Mouse (Mus musculus) hindbrain, embryonic 10.5 days (tissue): ENCODE measurements around the gene Nrm. TPM values are rescaled to one million over a fixed set of nuclear protein-coding genes. Genes with fewer than 3 reads are reported as not detected.
A peak's percentile ranks its signal among the peaks of the same experiment; 100 is the strongest.
"Not testable (repeated sequence)": the region's sequence is repeated elsewhere in the genome, so short reads cannot be mapped to it uniquely, and the experiment has no call there.

Source experiments
- DNase-seq: peaks from one replicate; pipeline ENCODE4 v3.0.0-alpha.2; 2017; ENCODE audit warnings: low spot score
- H3K27ac ChIP-seq: fragments of 300-500 bp; sonication (generic); 2 replicates; pipeline ENCODE4 v1.5.1; 2016; ENCODE audit warnings: mild to moderate bottlenecking, moderate library complexity
- H3K27me3 ChIP-seq: fragments of 300-500 bp; sonication (generic); 2 replicates; pipeline ENCODE4 v1.6.1; 2016; ENCODE audit warnings: mild to moderate bottlenecking; ENCODE audit not compliant: poor library complexity, insufficient read depth, severe bottlenecking
- H3K36me3 ChIP-seq: fragments of 300-500 bp; sonication (generic); 2 replicates; pipeline ENCODE4 v1.6.1; 2016; ENCODE audit warnings: mild to moderate bottlenecking, moderate library complexity
- H3K4me1 ChIP-seq: fragments of 300-500 bp; sonication (generic); replicated peaks from 2 replicates; pipeline ENCODE4 v1.6.1; 2016; ENCODE audit warnings: mild to moderate bottlenecking
- H3K4me3 ChIP-seq: fragments of 300-500 bp; sonication (generic); 2 replicates; pipeline ENCODE4 v1.5.1; 2016; ENCODE audit warnings: mild to moderate bottlenecking, moderate library complexity
- H3K9me3 ChIP-seq: fragments of 300-500 bp; sonication (generic); 2 replicates; pipeline ENCODE4 v1.6.1; 2016; ENCODE audit warnings: mild to moderate bottlenecking, moderate library complexity
- WGBS: fragments of 180-500 bp; shearing (Covaris S2); methylation state at CpG from one replicate; pipeline ENCODE4 v1.1.7; 2016; 5-methylcytosine and 5-hydroxymethylcytosine counted together
- polyA plus RNA-seq: library from polyadenylated mRNA; unstranded; fragments of >200 nt; fragmentation: Nextera tagmentation; extraction: Ambion mirVana; gene quantifications from 2 replicates; pipeline ENCODE4 v1.2.1, GENCODE M21; 2016

Nrm gene
- polyA plus RNA-seq, 1 experiment from 2014 or later, result 70.1 TPM

DNA sequence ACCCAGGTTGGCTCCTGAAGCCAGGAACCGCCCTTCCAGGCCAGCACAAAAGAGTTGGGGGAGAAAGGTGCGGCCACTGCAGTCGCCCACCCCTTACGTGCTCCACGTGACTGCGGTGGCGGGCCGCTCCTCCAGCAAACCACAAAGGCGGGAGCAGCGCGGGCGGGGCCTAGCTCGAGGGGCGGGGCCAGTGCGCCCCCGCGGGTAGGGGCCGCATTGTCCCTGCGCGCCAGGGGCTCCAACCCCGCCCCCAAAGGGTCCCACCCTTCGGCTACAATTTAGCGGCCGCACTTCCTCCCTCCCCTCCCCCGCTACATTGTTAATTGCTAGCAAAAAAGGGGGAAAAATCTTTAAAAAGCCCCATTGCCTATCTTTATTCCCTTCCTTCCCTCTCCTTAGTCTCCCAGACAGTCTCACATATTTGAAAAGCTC lies 24.1 kb upstream of the Nrm start:
- Histone ChIP-seq H3K27me3 (no peaks in the 10 kb centered on the region), H3K36me3 (peaks cover 50% of the 10 kb centered on the region), H3K9me3 (no peaks in the 10 kb centered on the region), H3K27ac (peak overlapping the region; percentile 99), H3K4me3 (peak overlapping the region; percentile 90), H3K4me1 (peaks cover 43% of the 10 kb centered on the region)
- DNase-seq, result peak; percentile 92
- WGBS, result under 1% methylated on average over 25 of the region's 25 CpGs

DNA sequence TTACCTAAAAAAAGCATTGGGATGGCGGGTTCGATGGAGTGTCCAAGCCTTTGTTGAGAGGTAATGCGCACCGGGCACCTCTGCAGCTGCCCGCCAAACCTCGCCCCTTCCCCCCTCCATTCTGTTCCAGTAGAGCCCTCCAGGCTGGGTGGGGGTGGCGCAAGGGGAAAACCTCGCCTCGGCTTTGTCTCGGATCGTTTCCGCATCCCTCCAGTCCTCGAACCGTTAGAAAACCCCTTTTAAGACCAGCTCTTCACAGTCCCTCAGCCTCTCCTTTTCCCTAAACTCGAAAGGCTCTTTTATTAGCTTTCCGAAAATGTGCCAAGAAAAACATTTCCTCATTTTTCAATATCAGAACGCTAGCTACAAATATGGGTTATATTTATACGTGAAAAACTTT lies 23.6 kb upstream of the Nrm start:
- WGBS, result under 1% methylated on average over 18 of the region's 18 CpGs
- peak overlapping the region; percentile 99 for H3K27ac ChIP-seq
- peaks cover 46% of the 10 kb centered on the region for H3K36me3 ChIP-seq
- no peaks in the 10 kb centered on the region for H3K27me3 ChIP-seq
- H3K4me1 ChIP-seq, result peaks cover 48% of the 10 kb centered on the region
- H3K9me3 ChIP-seq, result no peaks in the 10 kb centered on the region
- peak overlapping the region; percentile 90 for H3K4me3 ChIP-seq
- DNase-seq, result peak; percentile 63

DNA sequence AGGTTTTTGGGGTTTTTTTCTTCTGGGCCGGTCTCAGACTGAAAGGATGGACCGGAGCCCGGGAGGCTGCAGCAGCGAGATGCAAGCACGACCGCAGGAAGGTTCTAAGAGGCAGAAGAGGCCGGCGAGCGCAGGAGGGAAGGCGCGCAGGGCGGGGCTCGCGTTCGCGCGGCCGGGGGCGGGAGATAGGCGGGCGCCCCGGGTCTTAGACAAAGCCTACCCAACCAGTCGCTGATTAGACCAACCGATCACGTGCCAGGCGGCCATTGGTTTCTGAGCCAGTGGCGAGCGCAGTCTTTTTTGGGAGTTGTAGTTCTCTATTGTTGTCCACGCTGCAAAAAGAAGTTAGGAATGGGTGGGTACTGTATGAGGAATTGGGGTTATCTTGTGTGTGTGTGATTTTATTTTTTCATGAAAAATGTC lies 23.0 kb upstream of the Nrm start, which contains the start of gene Tubb5:
Gene Tubb5, minus strand, starts transcription at position 185 of the 423 bp plus-strand sequence.
- peak; percentile 96 for DNase-seq
- Histone ChIP-seq H3K36me3 (peaks cover 39% of the 10 kb centered on the region), H3K9me3 (no peaks in the 10 kb centered on the region), H3K27ac (peak within 1 kb of the TSS; percentile 99), H3K4me3 (peak within 1 kb of the TSS; percentile 90), H3K4me1 (peaks cover 54% of the 10 kb centered on the region), H3K27me3 (no peaks in the 10 kb centered on the region)
- WGBS, result 1% methylated on average over 29 of the region's 29 CpGs

DNA sequence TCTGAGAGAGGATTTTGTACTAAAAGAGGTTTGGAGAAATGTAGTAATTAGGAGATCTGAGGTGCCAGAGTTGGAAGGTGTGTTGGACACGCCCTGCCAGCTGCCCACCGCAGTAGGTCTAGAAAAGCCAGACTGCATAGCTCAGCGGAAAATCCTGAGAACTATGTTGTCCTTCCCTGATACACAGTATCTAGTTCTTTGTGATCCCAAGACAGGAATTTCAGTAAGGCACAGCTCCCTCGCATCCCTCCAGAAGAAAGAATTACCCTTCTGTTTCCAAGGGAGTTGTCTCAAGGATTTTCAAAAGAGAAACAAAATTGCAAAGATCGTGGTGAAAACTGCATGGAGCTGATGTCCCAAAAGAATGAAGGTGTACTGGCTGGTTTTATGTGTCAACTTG lies 22.5 kb upstream of the Nrm start:
- peaks cover 56% of the 10 kb centered on the region for H3K4me1 ChIP-seq
- WGBS, result 3% methylated on average over 5 of the region's 5 CpGs
- H3K27ac ChIP-seq, result peak overlapping the region; percentile 99
- H3K27me3 ChIP-seq, result no peaks in the 10 kb centered on the region
- H3K4me3 ChIP-seq, result peak overlapping the region; percentile 90
- H3K9me3 ChIP-seq, result no peaks in the 10 kb centered on the region
- peaks cover 35% of the 10 kb centered on the region for H3K36me3 ChIP-seq
- peak; percentile 55 for DNase-seq

DNA sequence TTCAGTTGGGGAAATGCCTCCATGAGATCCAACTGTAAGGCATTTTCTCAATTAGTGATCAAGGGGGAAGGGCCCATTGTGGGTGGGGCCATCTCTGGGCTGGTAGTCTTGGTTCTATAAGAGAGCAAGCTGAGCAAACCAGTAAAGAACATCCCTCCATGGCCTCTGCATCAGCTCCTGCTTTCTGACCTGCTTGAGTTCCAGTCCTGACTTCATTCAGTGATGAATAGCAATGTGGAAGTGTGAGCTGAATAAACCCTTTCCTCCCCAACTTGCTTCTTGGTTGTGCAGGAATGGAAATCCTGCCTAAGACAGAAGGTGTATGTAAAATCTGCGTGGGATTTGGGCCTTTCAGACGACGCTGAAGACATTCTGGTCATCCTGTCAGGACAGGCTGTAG lies 22.1 kb upstream of the Nrm start:
- Histone ChIP-seq H3K27ac (peak overlapping the region; percentile 99), H3K4me3 (peak overlapping the region; percentile 90), H3K36me3 (peaks cover 31% of the 10 kb centered on the region), H3K4me1 (peaks cover 54% of the 10 kb centered on the region)
- 59% methylated on average over 3 of the region's 3 CpGs for WGBS
- not testable (repeated sequence) for DNase-seq, H3K9me3 ChIP-seq, H3K27me3 ChIP-seq

DNA sequence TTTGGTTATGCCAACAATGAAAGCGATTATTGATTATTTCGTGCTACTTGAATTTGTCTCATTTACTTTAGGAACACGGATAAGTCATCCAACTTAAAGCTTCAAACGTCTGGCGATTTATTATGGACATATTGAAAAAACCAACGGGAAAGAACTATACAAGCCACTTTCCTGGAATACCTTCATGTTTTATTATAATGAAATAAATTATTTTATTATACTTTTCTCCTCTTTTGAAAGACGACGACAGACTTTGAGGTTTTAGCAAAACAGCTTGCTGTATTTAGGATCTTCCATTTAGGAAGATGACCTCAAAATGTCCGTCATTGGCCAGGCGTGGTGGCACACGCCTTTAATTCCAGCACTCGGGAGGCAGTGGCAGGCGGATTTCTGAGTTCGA lies 20.6 kb upstream of the Nrm start:
- 57% methylated on average over 14 of the region's 14 CpGs for WGBS
- Histone ChIP-seq H3K4me1 (peaks cover 40% of the 10 kb centered on the region), H3K9me3 (no peaks in the 10 kb centered on the region), H3K27ac (peak overlapping the region; percentile 88), H3K4me3 (peak overlapping the region; percentile 60), H3K27me3 (no peaks in the 10 kb centered on the region), H3K36me3 (peaks cover 31% of the 10 kb centered on the region)
- no peak for DNase-seq

DNA sequence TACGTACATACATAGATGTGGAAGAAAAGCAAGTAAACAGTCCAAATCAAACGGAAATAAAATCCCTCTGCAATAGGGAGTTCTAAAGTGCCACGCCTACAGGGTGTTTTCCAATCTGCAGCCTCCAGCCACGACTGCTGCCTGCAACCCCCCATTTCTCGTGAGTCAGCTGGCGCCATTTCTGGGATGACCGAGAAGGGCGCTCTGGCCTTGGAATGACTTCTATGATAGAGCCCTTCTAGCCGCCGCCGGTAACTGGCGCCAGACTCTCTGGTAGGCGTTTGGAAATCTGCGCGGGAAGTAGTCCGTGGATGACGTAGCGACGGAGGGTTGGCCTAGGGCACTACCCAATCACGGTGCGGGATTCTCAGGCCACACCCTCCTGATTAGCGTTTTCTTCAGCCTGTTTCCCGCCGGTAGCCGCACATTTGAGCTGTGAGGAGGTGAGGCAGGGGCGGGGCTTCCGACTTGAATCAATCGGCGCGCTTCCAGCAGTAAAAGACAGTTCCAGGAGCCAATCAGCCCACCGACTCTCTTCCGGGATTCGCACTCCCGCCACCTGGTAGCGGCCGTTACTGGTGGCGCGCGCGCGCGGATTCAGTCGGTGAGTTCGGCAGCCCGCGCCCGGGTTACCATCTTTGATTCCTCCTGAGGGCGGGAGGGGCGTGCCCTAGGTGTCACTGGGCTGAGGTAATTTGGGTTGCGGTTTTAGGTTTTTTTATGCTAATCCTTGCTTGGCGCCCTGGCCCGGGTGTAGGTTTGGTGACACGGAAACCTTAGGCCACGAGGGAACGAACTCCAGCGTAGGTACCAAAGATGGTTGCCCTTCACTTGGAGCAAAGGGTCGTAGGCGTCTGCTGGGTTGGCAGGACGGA lies 19.8 kb upstream of the Nrm start, which contains the start of gene Mdc1:
Gene Mdc1, plus strand, starts transcription at position 440 of the 875 bp plus-strand sequence.
- peaks cover 32% of the 10 kb centered on the region for H3K4me1 ChIP-seq
- H3K27me3 ChIP-seq, result no peaks in the 10 kb centered on the region
- peak within 1 kb of the TSS; percentile 88 for H3K27ac ChIP-seq
- WGBS, result under 1% methylated on average over 59 of the region's 59 CpGs
- peak within 1 kb of the TSS; percentile 60 for H3K4me3 ChIP-seq
- DNase-seq, result peak; percentile 99
- H3K36me3 ChIP-seq, result peaks cover 31% of the 10 kb centered on the region
- no peaks in the 10 kb centered on the region for H3K9me3 ChIP-seq

DNA sequence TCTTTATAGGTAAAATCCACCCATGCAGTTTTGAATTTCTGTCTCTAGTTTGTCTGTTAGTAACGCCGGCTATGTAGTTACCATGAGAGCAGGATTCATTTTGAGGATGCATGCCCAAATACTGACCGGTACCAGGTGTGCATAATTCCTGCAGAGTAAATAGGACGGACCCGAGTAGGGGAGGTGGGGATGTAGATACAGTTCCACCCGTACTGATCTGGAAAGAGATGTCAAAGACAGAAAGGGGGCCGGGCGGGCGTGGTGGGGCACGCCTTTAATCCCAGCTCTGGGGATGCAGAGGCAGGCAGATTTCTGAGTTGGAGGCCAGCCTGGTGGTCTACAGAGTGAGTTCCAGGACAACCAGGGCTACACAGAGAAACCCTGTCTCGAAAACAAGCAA lies 19.1 kb upstream of the Nrm start:
- H3K9me3 ChIP-seq, result no peaks in the 10 kb centered on the region
- peak overlapping the region; percentile 88 for H3K27ac ChIP-seq
- H3K27me3 ChIP-seq, result no peaks in the 10 kb centered on the region
- DNase-seq, result no peak
- H3K36me3 ChIP-seq, result peaks cover 31% of the 10 kb centered on the region
- H3K4me1 ChIP-seq, result peaks cover 30% of the 10 kb centered on the region
- peak overlapping the region; percentile 60 for H3K4me3 ChIP-seq
- 19% methylated on average over 11 of the region's 11 CpGs for WGBS

DNA sequence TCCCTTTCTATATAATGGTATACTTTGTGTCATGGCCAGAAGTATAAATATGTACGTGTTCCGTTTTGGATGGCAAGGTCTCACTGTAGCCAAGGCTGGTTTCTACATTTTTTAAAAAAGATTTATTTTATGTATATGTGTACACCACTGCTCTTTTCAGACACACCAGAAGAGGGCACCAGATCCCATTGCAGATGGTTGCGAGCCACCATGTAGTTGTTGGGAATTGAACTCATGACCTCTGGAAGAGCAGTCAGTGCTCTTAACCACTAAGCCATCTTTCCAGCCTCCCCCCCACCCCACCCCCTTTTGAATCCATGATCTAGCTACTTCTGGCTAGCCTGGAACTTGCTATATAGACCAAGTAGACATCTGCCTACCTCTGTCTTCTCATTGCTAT lies 17.6 kb upstream of the Nrm start:
- no peak for DNase-seq
- Histone ChIP-seq H3K4me1 (peaks cover 32% of the 10 kb centered on the region), H3K27ac (no peak overlapping the region), H3K9me3 (no peaks in the 10 kb centered on the region), H3K36me3 (peaks cover 46% of the 10 kb centered on the region), H3K27me3 (no peaks in the 10 kb centered on the region), H3K4me3 (no peak overlapping the region)
- WGBS, result 96% methylated on average over 3 of the region's 3 CpGs

DNA sequence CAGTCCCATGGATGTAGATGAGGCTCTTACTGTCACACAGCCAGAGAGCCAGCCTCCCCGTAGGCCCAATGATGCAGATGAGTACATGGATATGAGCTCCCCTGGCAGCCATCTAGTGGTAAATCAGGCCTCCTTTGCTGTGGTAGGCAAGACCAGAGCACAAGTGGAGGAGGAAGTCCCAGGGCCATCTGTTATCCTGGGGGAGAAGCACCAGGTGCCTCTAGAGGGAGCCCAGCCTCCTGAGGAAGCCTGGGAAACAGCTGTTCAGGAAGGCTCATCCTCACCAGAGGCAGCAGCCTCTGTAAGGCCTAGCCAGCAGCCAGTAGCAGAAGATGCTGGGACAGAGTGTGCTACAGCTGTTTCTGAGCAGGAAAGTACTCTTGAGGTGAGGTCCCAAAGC lies 13.0 kb upstream of the Nrm start:
- peaks cover 4% of the 10 kb centered on the region for H3K4me1 ChIP-seq
- whole genome bisulfite sequencing, result 80% methylated on average over 1 of the region's 1 CpGs
- H3K27ac ChIP-seq, result no peak overlapping the region
- DNase-seq, result no peak
- H3K27me3 ChIP-seq, result no peaks in the 10 kb centered on the region
- H3K36me3 ChIP-seq, result peaks cover 90% of the 10 kb centered on the region
- H3K9me3 ChIP-seq, result no peaks in the 10 kb centered on the region
- H3K4me3 ChIP-seq, result no peak overlapping the region

DNA sequence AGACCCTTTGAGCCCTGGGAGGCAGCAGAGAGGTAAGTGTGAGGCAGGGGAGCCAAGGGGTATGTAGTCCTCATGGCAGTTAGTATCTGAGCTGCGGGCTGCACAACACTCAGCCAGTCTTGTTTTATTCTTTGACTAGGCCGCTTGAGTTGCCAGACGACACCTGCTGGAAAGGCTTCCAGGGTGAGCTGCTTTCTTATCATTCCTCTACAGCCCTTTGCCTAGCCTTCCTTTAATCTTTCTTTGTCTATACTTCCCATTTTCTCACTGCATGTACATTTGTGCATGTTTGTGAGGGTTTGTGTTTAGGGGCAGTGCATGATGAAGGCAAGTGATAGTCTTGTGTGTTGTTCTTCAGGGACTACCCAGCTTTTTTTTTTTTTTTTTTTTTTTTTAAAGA lies 10.1 kb upstream of the Nrm start:
- WGBS, result 94% methylated on average over 3 of the region's 3 CpGs
- Histone ChIP-seq H3K27ac (no peak overlapping the region), H3K9me3 (no peaks in the 10 kb centered on the region), H3K27me3 (no peaks in the 10 kb centered on the region), H3K4me1 (0 out of 2 replicates have a peak, but pooled peaks cover 3% of the 10 kb centered on the region), H3K4me3 (no peak overlapping the region), H3K36me3 (peaks cover 95% of the 10 kb centered on the region)
- DNase-seq, result no peak

DNA sequence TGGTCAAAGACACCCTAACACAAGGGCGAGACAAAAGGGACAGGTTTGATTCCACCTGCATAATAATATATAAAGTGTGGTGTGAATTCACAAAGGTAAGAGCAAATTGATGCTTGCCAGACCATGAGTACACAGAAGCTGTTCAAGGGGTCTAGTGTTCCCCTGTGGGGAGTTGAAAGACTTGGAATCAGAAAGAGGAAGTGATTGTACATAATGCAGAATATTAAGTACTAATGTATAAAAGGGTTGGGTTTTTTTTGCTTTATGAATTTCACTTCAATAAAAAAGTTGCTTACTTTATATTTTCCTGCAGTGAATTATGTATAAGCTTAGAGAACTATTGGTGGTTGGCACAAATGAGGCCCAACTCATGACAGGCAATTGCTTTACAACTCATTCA lies 1.7 kb upstream of the Nrm start:
- no peak for DNase-seq
- 0 out of 2 replicates have a peak, but pooled peaks cover 4% of the 10 kb centered on the region for H3K27me3 ChIP-seq
- H3K9me3 ChIP-seq, result no peaks in the 10 kb centered on the region
- H3K4me1 ChIP-seq, result peaks cover 38% of the 10 kb centered on the region
- peaks cover 58% of the 10 kb centered on the region for H3K36me3 ChIP-seq
- no peak overlapping the region for H3K4me3 ChIP-seq
- no peak overlapping the region for H3K27ac ChIP-seq
- 89% methylated on average over 1 of the region's 1 CpGs for WGBS

DNA sequence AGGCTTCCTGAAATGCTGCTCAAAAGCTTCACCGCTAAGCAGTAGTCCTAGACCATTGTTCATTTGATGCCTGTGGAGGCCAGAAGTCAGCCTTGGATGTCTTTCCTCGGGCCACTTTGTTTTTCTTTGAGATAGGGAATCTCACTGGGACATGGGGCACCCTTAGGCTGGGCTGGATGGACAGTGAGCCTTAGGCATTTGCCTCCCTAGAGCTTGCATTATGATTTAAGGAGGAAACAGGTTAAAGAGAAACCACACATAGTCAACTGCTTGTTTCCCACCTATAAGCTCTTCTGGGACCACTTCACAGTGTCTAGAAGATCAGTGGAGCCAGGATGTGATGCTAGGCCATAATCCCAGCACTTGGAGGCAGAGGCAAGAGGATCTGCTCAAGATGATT lies 1.3 kb upstream of the Nrm start:
- 71% methylated on average over 2 of the region's 2 CpGs for WGBS
- Histone ChIP-seq H3K27ac (no peak overlapping the region), H3K4me3 (peak overlapping the region; percentile 1; the same call in 1 of the 2 replicates), H3K36me3 (peaks cover 58% of the 10 kb centered on the region), H3K9me3 (no peaks in the 10 kb centered on the region), H3K4me1 (peaks cover 43% of the 10 kb centered on the region), H3K27me3 (0 out of 2 replicates have a peak, but pooled peaks cover 4% of the 10 kb centered on the region)
- no peak for DNase-seq
